Mouse (Mus musculus) heart, embryonic 16.5 days (tissue): ENCODE measurements around the gene Mcoln2. TPM values are rescaled to one million over a fixed set of nuclear protein-coding genes. Genes with fewer than 3 reads are reported as not detected.

ENCODE experiments used
- ATAC-seq: fragments of 200-750 bp; cut with Nextera tagmentation; replicated peaks from 2 replicates; pipeline ENCODE4 v1.8.0; 2017; ENCODE audit warnings: moderate number of reproducible peaks; ENCODE audit not compliant: insufficient read depth, low FRiP score; ENCODE audit errors: extremely low read depth
- H3K27ac ChIP-seq: fragments of 300-500 bp; sonication (generic); 2 replicates; pipeline ENCODE4 v1.5.1; 2014; ENCODE audit warnings: mild to moderate bottlenecking, low read length, control low read depth, moderate library complexity
- H3K27me3 ChIP-seq: fragments of 300-500 bp; sonication (generic); 2 replicates; pipeline ENCODE4 v1.6.1; 2014; ENCODE audit warnings: low read length, mixed read lengths; ENCODE audit not compliant: control insufficient read depth, insufficient read depth
- H3K36me3 ChIP-seq: fragments of 300-500 bp; sonication (generic); 2 replicates; pipeline ENCODE4 v1.6.1; 2014; ENCODE audit not compliant: control insufficient read depth, insufficient read depth
- H3K4me1 ChIP-seq: fragments of 300-500 bp; sonication (generic); 2 replicates; pipeline ENCODE4 v1.6.1; 2014; ENCODE audit warnings: low read length, mixed read lengths; ENCODE audit not compliant: control insufficient read depth, insufficient read depth
- H3K4me2 ChIP-seq: fragments of 300-500 bp; sonication (generic); 2 replicates; pipeline ENCODE4 v1.6.1; 2014; ENCODE audit warnings: low read depth, mild to moderate bottlenecking, control low read depth, low read length
- H3K4me3 ChIP-seq: fragments of 300-500 bp; sonication (generic); 2 replicates; pipeline ENCODE4 v1.5.1; 2014; ENCODE audit warnings: mild to moderate bottlenecking, control low read depth, low read length
- H3K9ac ChIP-seq: fragments of 300-500 bp; sonication (generic); 2 replicates; pipeline ENCODE4 v1.6.1; 2014; ENCODE audit warnings: low read length, control low read depth
- H3K9me3 ChIP-seq: fragments of 300-500 bp; sonication (generic); replicated peaks from 2 replicates; pipeline ENCODE4 v1.6.1; 2016; ENCODE audit warnings: low read length; ENCODE audit not compliant: control insufficient read depth
- WGBS: fragments of 180-500 bp; shearing (Covaris S2); extraction: QIAGEN DNeasy Blood & Tissue Kit; methylation state at CpG from one replicate; pipeline ENCODE4 v1.1.7; 2014; 5-methylcytosine and 5-hydroxymethylcytosine counted together
- polyA plus RNA-seq: library from polyadenylated mRNA; unstranded; fragments of >200 nt; fragmentation: Nextera tagmentation; extraction: Ambion mirVana; gene quantifications from 2 replicates; pipeline ENCODE4 v1.2.1, GENCODE M21; 2015

The Mcoln2 gene
- polyA plus RNA-seq, 1 experiment from 2014 or later = 3.2 TPM

GRCm38 (mm10) chr3:146151755-146152154 is 2.1 kb downstream of the Mcoln2 start:
- H3K4me1 ChIP-seq = peaks cover 13% of the 10 kb centered on the region
- no peak overlapping the region for H3K4me3 ChIP-seq
- peaks cover 8% of the 10 kb centered on the region for H3K27me3 ChIP-seq
- H3K27ac ChIP-seq = no peak overlapping the region
- H3K9me3 ChIP-seq = no peaks in the 10 kb centered on the region
- H3K9ac ChIP-seq = no peak overlapping the region
- ATAC-seq = no peak
- WGBS = 86% methylated on average over 8 of the region's 8 CpGs
- H3K4me2 ChIP-seq = no peak overlapping the region
- no peaks in the 10 kb centered on the region for H3K36me3 ChIP-seq

- ATAC-seq = no peak
- no peak overlapping the region for H3K9ac ChIP-seq
- WGBS = 79% methylated on average over 8 of the region's 8 CpGs
- H3K4me1 ChIP-seq = peaks cover 13% of the 10 kb centered on the region
- H3K27me3 ChIP-seq = peaks cover 8% of the 10 kb centered on the region
- H3K9me3 ChIP-seq = no peaks in the 10 kb centered on the region
- H3K27ac ChIP-seq = no peak overlapping the region
- H3K4me3 ChIP-seq = no peak overlapping the region
- no peaks in the 10 kb centered on the region for H3K36me3 ChIP-seq
- H3K4me2 ChIP-seq = no peak overlapping the region
Measured at GRCm38 (mm10) chr3:146152348-146152747, 2.7 kb downstream of the Mcoln2 start.

GRCm38 (mm10) chr3:146152913-146153312 is 3.3 kb downstream of the Mcoln2 start:
- no peak overlapping the region for H3K9ac ChIP-seq
- no peak overlapping the region for H3K4me2 ChIP-seq
- no peaks in the 10 kb centered on the region for H3K9me3 ChIP-seq
- peak overlapping the region; percentile 43; the same call in 1 of the 2 replicates for H3K27ac ChIP-seq
- peaks cover 8% of the 10 kb centered on the region for H3K27me3 ChIP-seq
- peaks cover 13% of the 10 kb centered on the region for H3K4me1 ChIP-seq
- no peak for ATAC-seq
- no peak overlapping the region for H3K4me3 ChIP-seq
- WGBS = 77% methylated on average over 2 of the region's 2 CpGs
- no peaks in the 10 kb centered on the region for H3K36me3 ChIP-seq

GRCm38 (mm10) chr3:146153862-146154611 is 4.4 kb downstream of the Mcoln2 start:
- Histone ChIP-seq H3K36me3 (no peaks in the 10 kb centered on the region), H3K27me3 (peaks cover 8% of the 10 kb centered on the region), H3K4me3 (no peak overlapping the region), H3K4me2 (peak overlapping the region; percentile 25), H3K9me3 (no peaks in the 10 kb centered on the region), H3K27ac (peak overlapping the region; percentile 24; the same call in 1 of the 2 replicates), H3K9ac (no peak overlapping the region), H3K4me1 (peaks cover 13% of the 10 kb centered on the region)
- WGBS = 26% methylated on average over 12 of the region's 12 CpGs
- no peak for ATAC-seq

GRCm38 (mm10) chr3:146155628-146156576 is 6.3 kb downstream of the Mcoln2 start:
- H3K27me3 ChIP-seq = peaks cover 8% of the 10 kb centered on the region
- no peak for ATAC-seq
- H3K9ac ChIP-seq = no peak overlapping the region
- H3K4me2 ChIP-seq = no peak overlapping the region
- H3K4me1 ChIP-seq = peaks cover 5% of the 10 kb centered on the region
- H3K4me3 ChIP-seq = no peak overlapping the region
- no peak overlapping the region for H3K27ac ChIP-seq
- H3K36me3 ChIP-seq = no peaks in the 10 kb centered on the region
- WGBS = 57% methylated on average over 13 of the region's 13 CpGs
- H3K9me3 ChIP-seq = no peaks in the 10 kb centered on the region

- ATAC-seq = no peak
- no peaks in the 10 kb centered on the region for H3K9me3 ChIP-seq
Measured at GRCm38 (mm10) chr3:146156811-146157210, 7.2 kb downstream of the Mcoln2 start.

GRCm38 (mm10) chr3:146158039-146158438 is 8.4 kb downstream of the Mcoln2 start:
- WGBS = 68% methylated on average over 4 of the region's 4 CpGs
- Histone ChIP-seq H3K9ac (no peak overlapping the region), H3K36me3 (no peaks in the 10 kb centered on the region), H3K27me3 (no peaks in the 10 kb centered on the region), H3K9me3 (no peaks in the 10 kb centered on the region), H3K4me2 (no peak overlapping the region), H3K27ac (no peak overlapping the region), H3K4me3 (no peak overlapping the region), H3K4me1 (peaks cover 5% of the 10 kb centered on the region)
- ATAC-seq = no peak

More at GRCm38 (mm10) chr3:146156811-146157210, 7.2 kb downstream of the Mcoln2 start:
- Histone ChIP-seq H3K4me1 (peaks cover 5% of the 10 kb centered on the region), H3K36me3 (no peaks in the 10 kb centered on the region), H3K27me3 (peaks cover 4% of the 10 kb centered on the region; the same call in 1 of the 2 replicates), H3K9ac (no peak overlapping the region), H3K4me2 (no peak overlapping the region), H3K4me3 (no peak overlapping the region), H3K27ac (no peak overlapping the region)
- 77% methylated on average over 2 of the region's 2 CpGs for WGBS

- Histone ChIP-seq H3K27me3 (no peaks in the 10 kb centered on the region), H3K4me3 (no peak overlapping the region), H3K4me2 (no peak overlapping the region), H3K9ac (no peak overlapping the region), H3K4me1 (no peaks in the 10 kb centered on the region), H3K9me3 (no peaks in the 10 kb centered on the region), H3K36me3 (no peaks in the 10 kb centered on the region), H3K27ac (no peak overlapping the region)
- WGBS = 85% methylated on average over 2 of the region's 2 CpGs
- ATAC-seq = no peak
Measured at GRCm38 (mm10) chr3:146159360-146159759, 9.7 kb downstream of the Mcoln2 start.

- 82% methylated on average over 4 of the region's 4 CpGs for WGBS
- Histone ChIP-seq H3K4me3 (no peak overlapping the region), H3K9me3 (no peaks in the 10 kb centered on the region; the same call in 1 of the 2 replicates), H3K27me3 (no peaks in the 10 kb centered on the region), H3K27ac (no peak overlapping the region), H3K4me2 (no peak overlapping the region), H3K36me3 (no peaks in the 10 kb centered on the region), H3K9ac (no peak overlapping the region), H3K4me1 (no peaks in the 10 kb centered on the region)
- ATAC-seq = no peak
Measured at GRCm38 (mm10) chr3:146162197-146162596, 12.6 kb downstream of the Mcoln2 start.
